Mouse (Mus musculus) testis, adult 2 months (tissue): ENCODE results near the gene Cfdp1. TPM values are rescaled to one million over a fixed set of nuclear protein-coding genes. Genes with fewer than 3 reads are reported as not detected.

ENCODE experiments used
- H3K27ac ChIP-seq: fragments of 200-500 bp; 2 replicates; pipeline ENCODE4 v1.5.1; 2012; ENCODE audit warnings: low read depth, low read length; ENCODE audit not compliant: control insufficient read depth, insufficient read depth
- H3K27me3 ChIP-seq: fragments of 200-500 bp; 2 replicates; pipeline ENCODE4 v1.6.1; 2012; ENCODE audit warnings: mild to moderate bottlenecking, low read length, moderate library complexity; ENCODE audit not compliant: control insufficient read depth, insufficient read depth
- H3K36me3 ChIP-seq: fragments of 200-500 bp; 2 replicates; pipeline ENCODE4 v1.6.1; 2012; ENCODE audit warnings: mild to moderate bottlenecking, low read length; ENCODE audit not compliant: control insufficient read depth, insufficient read depth
- H3K4me1 ChIP-seq: fragments of 200-500 bp; 2 replicates; pipeline ENCODE4 v1.6.1; 2012; ENCODE audit warnings: low read length; ENCODE audit not compliant: control insufficient read depth, insufficient read depth
- H3K4me3 ChIP-seq: fragments of 200-500 bp; 2 replicates; pipeline ENCODE4 v1.5.1; 2012; ENCODE audit warnings: low read depth, mild to moderate bottlenecking, low read length, moderate library complexity, mixed read lengths; ENCODE audit not compliant: control insufficient read depth
- CTCF ChIP-seq: fragments of 200-500 bp; IDR thresholded peaks from 2 replicates; pipeline ENCODE4 v1.5.1; 2012; ENCODE audit warnings: low read depth, mild to moderate bottlenecking, inconsistent platforms, low read length, moderate library complexity; ENCODE audit not compliant: control insufficient read depth, insufficient read depth, insufficient replicate concordance
- POLR2A ChIP-seq: fragments of 200-500 bp; IDR thresholded peaks from 2 replicates; pipeline ENCODE4 v1.6.1; 2012; ENCODE audit warnings: low read depth, mild to moderate bottlenecking, inconsistent platforms, low read length, moderate library complexity; ENCODE audit not compliant: control insufficient read depth
- polyA plus RNA-seq: library from polyadenylated mRNA; depleted of rRNA; stranded (reverse); fragments of >200 nt; gene quantifications from 2 replicates; pipeline ENCODE4 v1.2.3, GENCODE M21; 2012

Gene Cfdp1
- polyA plus RNA-seq, 1 experiment, result 12.5 TPM

- Histone ChIP-seq H3K4me1 (no peaks in the 10 kb centered on the region), H3K27me3 (no peaks in the 10 kb centered on the region), H3K4me3 (no peak overlapping the region), H3K27ac (no peak overlapping the region), H3K36me3 (no peaks in the 10 kb centered on the region)
- TF ChIP-seq POLR2A (no peak), CTCF (no peak)
These were observed 77.6 kb downstream of the Cfdp1 start for GRCm38 (mm10) chr8:111776492-111776891.

GRCm38 (mm10) chr8:111775766-111776165 lies 78.3 kb downstream of the Cfdp1 start:
- TF ChIP-seq CTCF (no peak), POLR2A (no peak)
- H3K27me3 ChIP-seq, result no peaks in the 10 kb centered on the region
- no peak overlapping the region for H3K27ac ChIP-seq
- no peaks in the 10 kb centered on the region for H3K4me1 ChIP-seq
- H3K36me3 ChIP-seq, result no peaks in the 10 kb centered on the region
- H3K4me3 ChIP-seq, result no peak overlapping the region

DNA sequence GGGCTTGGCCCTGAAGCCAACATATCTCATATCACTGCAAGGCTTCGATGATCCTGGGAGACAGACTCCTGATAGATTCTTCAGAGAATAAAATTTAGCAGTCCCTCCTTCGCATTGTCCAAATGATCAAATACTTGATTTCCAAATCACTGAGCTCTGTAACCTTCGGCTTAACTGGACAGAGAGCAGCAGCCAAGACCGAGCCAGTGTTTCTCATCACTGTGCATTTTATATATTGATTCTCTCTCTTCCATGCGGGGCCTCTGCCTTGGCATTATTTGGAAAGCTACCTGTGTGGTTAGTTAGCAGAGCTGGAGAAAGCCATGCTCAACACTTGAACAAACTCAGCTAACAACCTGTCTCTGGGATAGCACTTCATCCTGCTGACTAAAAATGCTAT lies 80.6 kb downstream of the Cfdp1 start:
- Histone ChIP-seq H3K36me3 (no peaks in the 10 kb centered on the region), H3K27ac (no peak overlapping the region), H3K27me3 (no peaks in the 10 kb centered on the region), H3K4me3 (no peak overlapping the region), H3K4me1 (no peaks in the 10 kb centered on the region)
- TF ChIP-seq CTCF, result no peak
- no peak for TF ChIP-seq POLR2A

GRCm38 (mm10) chr8:111773057-111773456 lies 81.0 kb downstream of the Cfdp1 start:
- TF ChIP-seq CTCF (no peak), POLR2A (no peak)
- Histone ChIP-seq H3K27me3 (no peaks in the 10 kb centered on the region), H3K27ac (no peak overlapping the region), H3K36me3 (peaks cover 1% of the 10 kb centered on the region; the same call in 1 of the 2 replicates), H3K4me1 (no peaks in the 10 kb centered on the region), H3K4me3 (no peak overlapping the region)

GRCm38 (mm10) chr8:111772083-111772482 lies 82.0 kb downstream of the Cfdp1 start:
- Histone ChIP-seq H3K36me3 (peaks cover 3% of the 10 kb centered on the region; the same call in 1 of the 2 replicates), H3K4me1 (no peaks in the 10 kb centered on the region), H3K4me3 (no peak overlapping the region), H3K27me3 (no peaks in the 10 kb centered on the region), H3K27ac (no peak overlapping the region)
- no peak for TF ChIP-seq POLR2A

DNA sequence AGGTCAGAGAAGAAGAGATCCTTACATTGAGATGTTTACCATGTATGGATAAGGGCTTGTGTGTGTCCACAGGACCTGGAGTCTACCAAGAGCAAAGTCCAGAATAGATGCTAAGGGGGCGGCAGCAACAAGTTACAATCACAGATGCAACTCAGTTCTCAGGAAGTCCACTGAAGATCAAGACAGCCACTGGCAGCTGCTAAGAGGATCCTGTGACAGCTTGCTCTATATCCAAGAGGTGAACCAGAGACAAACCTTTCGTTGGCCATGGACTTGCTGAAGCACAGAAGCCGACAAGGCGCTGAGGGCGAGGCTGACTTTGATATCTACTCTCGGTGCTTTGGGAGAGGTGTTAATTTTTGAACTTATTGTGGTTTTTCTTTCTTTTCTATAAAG lies 82.5 kb downstream of the Cfdp1 start:
- Histone ChIP-seq H3K36me3 (peaks cover 3% of the 10 kb centered on the region; the same call in 1 of the 2 replicates), H3K27ac (no peak overlapping the region), H3K27me3 (no peaks in the 10 kb centered on the region), H3K4me1 (no peaks in the 10 kb centered on the region), H3K4me3 (no peak overlapping the region)
- TF ChIP-seq CTCF, result no peak
- TF ChIP-seq POLR2A, result no peak

GRCm38 (mm10) chr8:111770958-111771624 lies 83.0 kb downstream of the Cfdp1 start:
- no peaks in the 10 kb centered on the region for H3K4me1 ChIP-seq
- peaks cover 3% of the 10 kb centered on the region; the same call in 1 of the 2 replicates for H3K36me3 ChIP-seq
- no peaks in the 10 kb centered on the region for H3K27me3 ChIP-seq
- no peak overlapping the region for H3K27ac ChIP-seq
- TF ChIP-seq CTCF (no peak), POLR2A (no peak)
- H3K4me3 ChIP-seq, result no peak overlapping the region
